Mouse (Mus musculus) spleen, adult 2 months (tissue): Measurements from ENCODE around the gene Hsf5.

Source experiments
- CTCF ChIP-seq: fragments of 200-500 bp; IDR thresholded peaks from 2 replicates; pipeline ENCODE4 v1.5.1; 2011; ENCODE audit warnings: mild to moderate bottlenecking, inconsistent platforms; ENCODE audit not compliant: insufficient read depth, insufficient read length, insufficient replicate concordance; ENCODE audit errors: extremely low read depth
- POLR2A ChIP-seq: fragments of 200-500 bp; IDR thresholded peaks from 2 replicates; pipeline ENCODE4 v1.6.1; 2011; ENCODE audit warnings: low read depth, low read length, inconsistent platforms

- TF ChIP-seq CTCF, result no peak
- no peak for TF ChIP-seq POLR2A
Observed at GRCm38 (mm10) chr11:87663948-87664347, 47.0 kb downstream of the Hsf5 start.
